Mouse (Mus musculus) embryonic facial prominence, embryonic 12.5 days (tissue): Measurements from ENCODE around the gene Ppp4r4. TPM values are rescaled to one million over a fixed set of nuclear protein-coding genes. Genes with fewer than 3 reads are reported as not detected.
A peak's percentile ranks its signal among the peaks of the same experiment; 100 is the strongest.
"Not testable (repeated sequence)": the region's sequence is repeated elsewhere in the genome, so short reads cannot be mapped to it uniquely, and the experiment has no call there.

Source experiments
- ATAC-seq: fragments of 200-750 bp; cut with Nextera tagmentation; 2 replicates; pipeline ENCODE4 v1.8.0; 2017; ENCODE audit not compliant: insufficient number of reproducible peaks, insufficient read depth, low FRiP score, low TSS enrichment
- H3K27ac ChIP-seq: fragments of 300-500 bp; sonication (generic); 2 replicates; pipeline ENCODE4 v1.5.1; 2016; ENCODE audit warnings: mild to moderate bottlenecking
- H3K27me3 ChIP-seq: fragments of 300-500 bp; sonication (generic); 2 replicates; pipeline ENCODE4 v1.6.1; 2016; ENCODE audit warnings: mild to moderate bottlenecking, moderate library complexity
- H3K36me3 ChIP-seq: fragments of 300-500 bp; sonication (generic); 2 replicates; pipeline ENCODE4 v1.6.1; 2016; ENCODE audit warnings: mild to moderate bottlenecking
- H3K4me1 ChIP-seq: fragments of 300-500 bp; sonication (generic); 2 replicates; pipeline ENCODE4 v1.6.1; 2016
- H3K4me2 ChIP-seq: fragments of 300-500 bp; sonication (generic); replicated peaks from 2 replicates; pipeline ENCODE4 v1.6.1; 2016; ENCODE audit warnings: mild to moderate bottlenecking, moderate library complexity
- H3K4me3 ChIP-seq: fragments of 300-500 bp; sonication (generic); 2 replicates; pipeline ENCODE4 v1.5.1; 2016; ENCODE audit warnings: mild to moderate bottlenecking
- H3K9ac ChIP-seq: fragments of 300-500 bp; sonication (generic); 2 replicates; pipeline ENCODE4 v1.6.1; 2016; ENCODE audit warnings: mild to moderate bottlenecking, moderate library complexity
- H3K9me3 ChIP-seq: fragments of 300-500 bp; sonication (generic); 2 replicates; pipeline ENCODE4 v1.6.1; 2016; ENCODE audit warnings: mild to moderate bottlenecking, moderate library complexity
- WGBS: fragments of 180-500 bp; shearing (Covaris S2); methylation state at CpG from one replicate; pipeline ENCODE4 v1.1.7; 2016; 5-methylcytosine and 5-hydroxymethylcytosine counted together
- polyA plus RNA-seq: library from polyadenylated mRNA; unstranded; fragments of >200 nt; fragmentation: Nextera tagmentation; extraction: Ambion mirVana; gene quantifications from 2 replicates; pipeline ENCODE4 v1.2.1, GENCODE M21; 2016

Gene Ppp4r4
- 2.3 and 2.4 TPM in 2 replicates for polyA plus RNA-seq

GRCm38 (mm10) chr12:103532020-103532648, at the start of gene Ppp4r4:
Ppp4r4 (plus strand) TSS chr12:103532283.
- Histone ChIP-seq H3K36me3 (no peaks in the 10 kb centered on the region), H3K9me3 (no peaks in the 10 kb centered on the region), H3K4me3 (peak within 1 kb of the TSS; percentile 50), H3K4me2 (peak within 1 kb of the TSS; percentile 93), H3K27ac (no peak within 1 kb of the TSS), H3K4me1 (peaks cover 5% of the 10 kb centered on the region; the same call in 1 of the 2 replicates), H3K27me3 (peaks cover 9% of the 10 kb centered on the region; the same call in 1 of the 2 replicates), H3K9ac (peak within 1 kb of the TSS; percentile 67)
- under 1% methylated on average over 74 of the region's 74 CpGs for WGBS
- peak; percentile 96 for ATAC-seq

- H3K27ac ChIP-seq = no peak overlapping the region
- 73% methylated on average over 2 of the region's 2 CpGs for WGBS
- H3K36me3 ChIP-seq = no peaks in the 10 kb centered on the region
- no peaks in the 10 kb centered on the region for H3K9me3 ChIP-seq
- H3K27me3 ChIP-seq = no peaks in the 10 kb centered on the region
- no peaks in the 10 kb centered on the region for H3K4me1 ChIP-seq
- no peak overlapping the region for H3K4me3 ChIP-seq
- ATAC-seq = no peak
- H3K4me2 ChIP-seq = no peak overlapping the region
- no peak overlapping the region for H3K9ac ChIP-seq
These were observed 49.3 kb upstream of the Ppp4r4 start for GRCm38 (mm10) chr12:103482781-103483180.

GRCm38 (mm10) chr12:103484200-103484972, 47.7 kb upstream of the Ppp4r4 start:
- not testable (repeated sequence) for H3K9me3 ChIP-seq, H3K36me3 ChIP-seq, H3K27ac ChIP-seq, H3K4me2 ChIP-seq, H3K9ac ChIP-seq, H3K4me1 ChIP-seq, H3K27me3 ChIP-seq, H3K4me3 ChIP-seq, ATAC-seq
- WGBS = 66% methylated on average over 9 of the region's 9 CpGs

DNA sequence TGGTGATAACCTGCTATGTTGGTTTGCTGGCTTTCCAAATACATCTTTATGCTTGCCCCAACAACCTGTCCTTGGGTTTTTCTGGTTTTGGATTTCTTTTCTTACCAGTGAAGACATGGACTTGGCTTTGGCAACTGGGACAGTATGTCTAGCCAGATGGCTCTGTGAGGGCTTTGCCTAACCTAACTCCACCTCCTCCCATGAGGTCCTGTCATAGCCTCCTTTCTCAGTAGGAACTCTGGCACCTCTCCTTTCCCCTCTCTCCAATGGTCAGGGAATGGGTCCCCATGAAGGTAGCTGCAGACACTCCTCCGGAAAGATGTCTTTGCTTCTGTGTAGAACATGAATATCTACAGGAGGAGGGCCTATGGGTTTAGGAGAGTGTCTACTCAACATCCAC, 45.4 kb upstream of the Ppp4r4 start:
- no peaks in the 10 kb centered on the region for H3K4me1 ChIP-seq
- no peaks in the 10 kb centered on the region for H3K36me3 ChIP-seq
- H3K27ac ChIP-seq = no peak overlapping the region
- no peak overlapping the region for H3K4me3 ChIP-seq
- WGBS = 82% methylated on average over 1 of the region's 1 CpGs
- no peak overlapping the region for H3K9ac ChIP-seq
- H3K27me3 ChIP-seq = no peaks in the 10 kb centered on the region
- H3K9me3 ChIP-seq = no peaks in the 10 kb centered on the region
- no peak overlapping the region for H3K4me2 ChIP-seq
- no peak for ATAC-seq

GRCm38 (mm10) chr12:103487276-103487675, 44.8 kb upstream of the Ppp4r4 start:
- whole genome bisulfite sequencing = 73% methylated on average over 4 of the region's 4 CpGs
- Histone ChIP-seq H3K4me1 (no peaks in the 10 kb centered on the region), H3K27ac (no peak overlapping the region), H3K27me3 (no peaks in the 10 kb centered on the region), H3K36me3 (no peaks in the 10 kb centered on the region), H3K9me3 (no peaks in the 10 kb centered on the region), H3K4me2 (no peak overlapping the region), H3K4me3 (no peak overlapping the region), H3K9ac (no peak overlapping the region)
- ATAC-seq = no peak

DNA sequence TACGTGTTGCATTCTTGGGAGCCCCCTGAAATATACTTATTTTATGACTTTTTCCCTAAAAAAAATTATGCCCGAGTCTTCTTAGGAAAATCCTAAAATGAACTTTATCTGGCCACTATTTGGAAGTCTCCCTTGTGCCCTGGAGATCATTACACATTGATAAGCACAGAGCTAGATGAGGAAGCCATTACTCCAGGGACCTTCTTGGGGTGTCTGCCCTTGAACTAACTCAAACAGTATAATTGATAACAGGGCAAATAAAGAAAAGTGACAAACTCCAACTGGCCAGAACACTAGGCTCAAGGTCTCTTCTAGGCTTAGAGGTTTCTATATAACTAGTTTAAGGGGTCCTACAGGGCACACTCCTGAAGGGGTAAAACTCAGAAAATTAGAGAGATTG, 44.3 kb upstream of the Ppp4r4 start:
- no peaks in the 10 kb centered on the region for H3K4me1 ChIP-seq

DNA sequence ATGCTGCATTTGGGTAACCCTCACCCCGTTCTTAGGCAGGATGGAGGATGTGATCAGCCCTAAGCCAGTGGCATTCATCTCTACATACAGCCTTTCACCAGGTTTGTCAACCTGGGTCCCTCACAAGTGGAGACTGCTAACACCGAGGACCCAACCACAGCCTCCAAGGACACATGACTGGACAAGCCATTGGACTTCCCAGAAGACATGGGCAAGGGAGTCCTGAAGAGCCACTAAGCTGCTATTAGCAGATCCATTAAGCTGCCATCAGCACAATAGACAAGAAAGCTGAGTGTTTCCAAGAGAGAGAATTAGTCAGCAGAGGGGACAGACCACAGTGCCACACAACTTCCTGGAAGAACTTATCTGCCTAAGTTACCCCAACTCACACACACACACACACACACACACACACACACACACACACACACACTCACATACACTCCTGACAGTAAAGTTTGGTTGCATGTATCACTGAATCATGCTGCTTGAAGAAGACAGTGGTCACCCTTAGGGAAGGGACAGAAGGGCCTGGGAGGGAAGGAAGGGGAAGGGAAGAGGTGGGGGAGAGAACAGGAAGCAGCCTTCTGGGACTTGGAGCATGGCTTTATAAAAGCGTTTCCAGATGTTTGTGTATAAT, 40.9 kb upstream of the Ppp4r4 start:
- no peaks in the 10 kb centered on the region for H3K4me1 ChIP-seq
- no peaks in the 10 kb centered on the region for H3K9me3 ChIP-seq
- H3K27me3 ChIP-seq = no peaks in the 10 kb centered on the region
- no peak overlapping the region for H3K9ac ChIP-seq
- no peaks in the 10 kb centered on the region for H3K36me3 ChIP-seq
- no peak overlapping the region for H3K27ac ChIP-seq
- H3K4me2 ChIP-seq = no peak overlapping the region
- WGBS = 74% methylated on average over 3 of the region's 3 CpGs
- H3K4me3 ChIP-seq = no peak overlapping the region
- no peak for ATAC-seq

More for the DNA sequence above, 44.3 kb upstream of the Ppp4r4 start:
- WGBS = 77% methylated on average over 2 of the region's 2 CpGs
- H3K27me3 ChIP-seq = no peaks in the 10 kb centered on the region
- H3K9me3 ChIP-seq = no peaks in the 10 kb centered on the region
- H3K36me3 ChIP-seq = no peaks in the 10 kb centered on the region
- no peak overlapping the region for H3K9ac ChIP-seq
- no peak for ATAC-seq
- no peak overlapping the region for H3K4me3 ChIP-seq
- H3K4me2 ChIP-seq = no peak overlapping the region
- H3K27ac ChIP-seq = no peak overlapping the region

DNA sequence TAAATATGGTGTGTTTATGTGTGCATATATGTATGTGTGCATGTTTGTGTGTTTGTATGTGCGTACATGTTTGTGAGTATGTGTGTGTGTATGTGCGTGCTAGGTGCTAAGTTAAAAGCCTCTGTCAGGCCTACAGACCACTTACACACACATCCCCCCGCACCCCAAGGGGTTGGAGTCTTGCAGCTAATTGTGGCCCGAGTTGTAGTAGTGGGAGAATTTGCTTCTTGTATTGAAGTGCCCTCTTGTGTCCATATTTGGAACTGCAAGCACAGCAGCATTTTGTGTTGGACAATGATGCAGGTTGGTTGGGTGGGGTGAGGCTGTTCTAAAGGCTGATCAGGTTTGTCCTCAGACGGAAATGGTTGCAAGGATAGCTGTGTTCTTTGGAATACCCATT, 39.3 kb upstream of the Ppp4r4 start:
- ATAC-seq = no peak
- Histone ChIP-seq H3K27ac (no peak overlapping the region), H3K9ac (no peak overlapping the region), H3K4me1 (no peaks in the 10 kb centered on the region), H3K36me3 (no peaks in the 10 kb centered on the region), H3K27me3 (no peaks in the 10 kb centered on the region), H3K4me3 (no peak overlapping the region), H3K4me2 (no peak overlapping the region), H3K9me3 (no peaks in the 10 kb centered on the region)
- WGBS = 39% methylated on average over 5 of the region's 5 CpGs

DNA sequence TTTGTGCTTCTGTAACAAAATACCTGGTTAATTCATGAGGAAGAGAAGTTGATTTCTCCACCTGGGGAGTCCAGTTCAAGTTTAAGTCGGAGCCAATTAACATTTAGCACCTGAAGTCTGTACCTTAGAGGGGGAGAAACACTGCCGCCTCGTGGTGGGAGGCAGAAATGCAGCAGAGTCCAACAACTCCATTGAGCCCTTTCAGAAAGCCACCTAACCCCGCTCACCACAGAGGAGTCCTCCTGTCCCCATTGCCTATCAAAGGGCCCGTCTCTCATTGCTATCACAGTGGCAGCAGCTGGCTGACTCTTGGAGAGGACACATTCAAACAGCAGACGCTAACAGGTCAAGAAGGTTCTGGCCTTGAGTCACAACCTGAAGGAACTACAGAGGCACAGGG, 37.6 kb upstream of the Ppp4r4 start:
- Histone ChIP-seq H3K9ac (no peak overlapping the region), H3K27me3 (no peaks in the 10 kb centered on the region), H3K4me1 (no peaks in the 10 kb centered on the region), H3K36me3 (no peaks in the 10 kb centered on the region), H3K27ac (no peak overlapping the region), H3K4me3 (no peak overlapping the region), H3K4me2 (no peak overlapping the region), H3K9me3 (no peaks in the 10 kb centered on the region)
- ATAC-seq = no peak
- WGBS = 16% methylated on average over 6 of the region's 6 CpGs

GRCm38 (mm10) chr12:103498768-103499167, 33.3 kb upstream of the Ppp4r4 start:
- 70% methylated on average over 5 of the region's 5 CpGs for WGBS
- Histone ChIP-seq H3K36me3 (no peaks in the 10 kb centered on the region), H3K27me3 (no peaks in the 10 kb centered on the region), H3K4me3 (no peak overlapping the region), H3K27ac (no peak overlapping the region), H3K4me1 (no peaks in the 10 kb centered on the region), H3K9me3 (no peaks in the 10 kb centered on the region), H3K9ac (no peak overlapping the region), H3K4me2 (no peak overlapping the region)
- no peak for ATAC-seq

- Histone ChIP-seq H3K9ac (no peak overlapping the region), H3K4me1 (no peaks in the 10 kb centered on the region), H3K4me2 (no peak overlapping the region), H3K27me3 (no peaks in the 10 kb centered on the region), H3K36me3 (no peaks in the 10 kb centered on the region), H3K4me3 (no peak overlapping the region), H3K9me3 (no peaks in the 10 kb centered on the region), H3K27ac (no peak overlapping the region)
- no peak for ATAC-seq
- WGBS = 78% methylated on average over 2 of the region's 2 CpGs
These were observed 32.8 kb upstream of the Ppp4r4 start for GRCm38 (mm10) chr12:103499261-103499660.

- H3K9me3 ChIP-seq = no peaks in the 10 kb centered on the region
- no peak for ATAC-seq
- H3K4me1 ChIP-seq = no peaks in the 10 kb centered on the region
These were observed 28.8 kb upstream of the Ppp4r4 start for GRCm38 (mm10) chr12:103503300-103503699.

More at GRCm38 (mm10) chr12:103503300-103503699, 28.8 kb upstream of the Ppp4r4 start:
- H3K4me2 ChIP-seq = no peak overlapping the region
- no peak overlapping the region for H3K9ac ChIP-seq
- 76% methylated on average over 3 of the region's 3 CpGs for WGBS
- H3K36me3 ChIP-seq = no peaks in the 10 kb centered on the region
- no peaks in the 10 kb centered on the region for H3K27me3 ChIP-seq
- H3K4me3 ChIP-seq = no peak overlapping the region
- no peak overlapping the region for H3K27ac ChIP-seq
